Mouse (Mus musculus) naive thymus-derived CD4-positive, alpha-beta T cell, adult 5 months (primary cell): ENCODE data around the gene Hoxd3. TPM values are rescaled to one million over a fixed set of nuclear protein-coding genes. Genes with fewer than 3 reads are reported as not detected.

Source experiments
- polyA plus RNA-seq: library from polyadenylated mRNA; unstranded; fragments of 100-300 nt; shearing (Covaris generic); gene quantifications from one replicate; pipeline ENCODE4 v1.2.1, GENCODE M21; 2017

The Hoxd3 gene
- not detected for polyA plus RNA-seq

GRCm38 (mm10) chr2:74711721-74712621, at the start of gene Hoxd3, which contains the start of gene Hoxd4:
Hoxd3 (plus strand) TSS chr2:74711927.
Hoxd4 (plus strand) TSS chr2:74711929.

GRCm38 (mm10) chr2:74667842-74668357, 43.8 kb upstream of the Hoxd3 start, which contains the start of gene Hoxd13:
Hoxd13 (plus strand) TSS chr2:74668310.

GRCm38 (mm10) chr2:74674881-74675665, 36.7 kb upstream of the Hoxd3 start, which contains the start of gene Hoxd12:
Hoxd12 (plus strand) TSS chr2:74675013.

GRCm38 (mm10) chr2:74678891-74679595, 32.7 kb upstream of the Hoxd3 start, which contains the start of gene Hoxd11:
Hoxd11 (plus strand) TSS chr2:74679557.

GRCm38 (mm10) chr2:74691022-74691951, 20.4 kb upstream of the Hoxd3 start, which contains the start of gene Hoxd10:
Hoxd10 (plus strand) TSS chr2:74691924.

GRCm38 (mm10) chr2:74697567-74698121, 14.1 kb upstream of the Hoxd3 start, which contains the start of gene Hoxd9:
Hoxd9 (plus strand) TSS chr2:74697727.

GRCm38 (mm10) chr2:74704393-74704998, 7.2 kb upstream of the Hoxd3 start, which contains the start of gene Hoxd8:
Hoxd8 (plus strand) TSS chr2:74704615.

GRCm38 (mm10) chr2:74726551-74726950, 14.8 kb downstream of the Hoxd3 start, which contains the start of gene Gm28230:
Gm28230 (plus strand) TSS chr2:74726728.

GRCm38 (mm10) chr2:74762522-74763244, 51.0 kb downstream of the Hoxd3 start, which contains the start of gene Hoxd1:
Hoxd1 (plus strand) TSS chr2:74762980.

Other genes starting within 250 kb of the Hoxd3 start
- 28.0 TPM for gene Lnpk, start 132.5 kb upstream of the Hoxd3 start, polyA plus RNA-seq
- gene Evx2, start 52.4 kb upstream of the Hoxd3 start, polyA plus RNA-seq: not detected
- gene Hoxd13, start 43.6 kb upstream of the Hoxd3 start, polyA plus RNA-seq: not detected
- gene Hoxd12, start 36.9 kb upstream of the Hoxd3 start, polyA plus RNA-seq: not detected
- not detected for gene Hoxd11, start 32.4 kb upstream of the Hoxd3 start, polyA plus RNA-seq
- not detected for gene Hoxd10, start 20.0 kb upstream of the Hoxd3 start, polyA plus RNA-seq
- gene Hoxd9, start 14.2 kb upstream of the Hoxd3 start, polyA plus RNA-seq: not detected
- not detected for gene Hoxd8, start 7.3 kb upstream of the Hoxd3 start, polyA plus RNA-seq
- not detected for gene Hoxd4, start within 50 bp of the Hoxd3 start, polyA plus RNA-seq
- gene Gm28230, start 14.8 kb downstream of the Hoxd3 start, polyA plus RNA-seq: not detected
- not detected for gene Hoxd1, start 51.1 kb downstream of the Hoxd3 start, polyA plus RNA-seq
- gene Mtx2, start 113.9 kb downstream of the Hoxd3 start, polyA plus RNA-seq: 44.7 TPM